Mouse (Mus musculus) liver, adult 2 months (tissue): ENCODE data around the gene Gzmd.

Experiments used
- CTCF ChIP-seq: fragments of 200-500 bp; IDR thresholded peaks from 2 replicates; pipeline ENCODE4 v1.5.1; 2011; ENCODE audit warnings: low read depth, low read length, control low read depth
- POLR2A ChIP-seq: fragments of 200-500 bp; IDR thresholded peaks from 2 replicates; pipeline ENCODE4 v1.6.1; 2011; ENCODE audit warnings: low read length, control low read depth; ENCODE audit not compliant: insufficient read depth; ENCODE audit errors: extremely low read depth

DNA sequence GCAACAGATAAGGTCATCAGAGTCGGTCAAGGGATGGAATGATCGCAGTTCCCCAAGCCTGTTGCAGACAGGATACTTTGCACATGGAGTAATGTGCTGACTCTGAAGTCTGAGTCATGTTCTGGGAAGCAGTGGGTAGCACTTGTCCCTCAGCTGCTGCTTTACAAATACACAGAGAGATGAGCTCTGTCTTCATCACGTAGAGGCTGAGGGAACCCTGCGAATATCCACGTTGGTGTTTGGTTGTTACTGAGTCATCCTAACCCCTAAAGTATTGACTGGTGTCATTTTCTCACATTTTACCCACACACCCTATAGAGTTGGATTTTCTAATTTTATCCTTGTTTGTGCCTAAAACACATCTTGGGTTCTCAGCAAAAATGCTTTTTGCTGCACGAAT, 35.6 kb upstream of the Gzmd start:
- TF ChIP-seq CTCF = no peak
- TF ChIP-seq POLR2A = no peak
